Mouse (Mus musculus): ENCODE measurements around the gene Smim23. TPM values are rescaled to one million over a fixed set of nuclear protein-coding genes. Genes with fewer than 3 reads are reported as not detected.

Smim23 gene
- polyA plus RNA-seq (2014; fragmentation: Illumina TruSeq; extraction: RNeasy Lipid Tissue Mini Kit (QIAGEN cat#74804)) = not detected

DNA sequence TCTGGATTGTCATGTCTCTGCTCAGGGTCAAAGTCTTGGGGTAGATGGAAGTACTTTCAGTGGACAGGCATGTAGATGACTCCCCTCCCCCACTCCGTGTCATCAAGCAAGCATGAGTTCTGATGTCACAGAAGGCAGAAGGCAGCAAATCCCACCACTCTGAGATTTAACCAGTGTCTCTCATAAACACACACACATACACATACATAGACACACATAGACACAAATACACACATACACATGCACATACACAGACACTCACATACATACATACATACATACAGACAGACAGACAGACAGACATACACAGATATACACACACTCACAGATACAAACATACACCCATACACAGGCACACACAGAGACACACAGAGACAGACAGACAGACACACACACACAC is at the start of gene Smim23:
TSS of gene Smim23 (minus strand) at position 101 of the 400 bp plus-strand sequence.

Other genes starting within 250 kb of the Smim23 start
- gene Fbxw11, start 181.9 kb downstream of the Smim23 start, polyA plus RNA-seq (2014; fragmentation: Illumina TruSeq; extraction: RNeasy Lipid Tissue Mini Kit (QIAGEN cat#74804)) = 115 TPM

All from ovary, adult 10 weeks (tissue).